Mouse (Mus musculus): ENCODE results near the gene Gabrb2. TPM values are rescaled to one million over a fixed set of nuclear protein-coding genes. Genes with fewer than 3 reads are reported as not detected.

Gabrb2 gene
- total and polyA plus RNA-seq, 2 experiments from 2014 or later: 19.0 to 50.7 TPM

- DNase-seq (ENCODE audit: low spot score) (peak; percentile 49), ATAC-seq (no peak)
- Histone ChIP-seq H3K27ac (no peak overlapping the region), H3K4me1 (ENCODE audit: insufficient read depth, low read length) (no peaks in the 10 kb centered on the region), H3K4me3 (ENCODE audit: low read length) (no peak overlapping the region), H3K27me3 (ENCODE audit: insufficient read depth, low read length) (no peaks in the 10 kb centered on the region), H3K9me3 (ENCODE audit: low read length) (no peaks in the 10 kb centered on the region), H3K4me2 (ENCODE audit: low read depth, low read length) (no peak overlapping the region), H3K36me3 (ENCODE audit: insufficient read depth, low read length) (no peaks in the 10 kb centered on the region), H3K9ac (replicated peaks; ENCODE audit: low read length) (no peak overlapping the region)
- TF ChIP-seq CTCF (IDR thresholded peaks at IDR 0.05; ENCODE audit: low read depth): no peak
- 83% methylated on average over 3 of the region's 3 CpGs for WGBS
These were observed 48.8 kb downstream of the Gabrb2 start for GRCm38 (mm10) chr11:42468381-42468780.

DNA sequence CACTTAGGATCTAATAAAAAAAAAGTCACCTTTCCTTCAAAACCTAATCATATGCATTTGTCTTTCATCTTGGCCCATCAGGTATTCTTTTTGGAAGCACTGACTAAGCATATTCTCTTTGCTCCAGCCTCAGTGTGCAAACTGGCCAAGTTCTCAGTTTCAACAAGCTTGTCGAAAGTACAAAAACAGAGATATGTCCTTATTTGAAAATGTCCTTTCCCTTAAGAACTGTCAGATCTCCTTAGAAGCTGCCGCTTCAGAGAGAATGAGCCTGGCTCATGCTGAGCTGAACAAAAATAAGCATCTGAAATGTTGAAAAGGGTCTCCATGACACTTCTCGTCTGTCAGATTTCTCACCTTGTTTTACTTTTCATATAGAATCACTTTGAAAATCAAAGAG lies 55.0 kb downstream of the Gabrb2 start:
- Histone ChIP-seq H3K27me3 (ENCODE audit: insufficient read depth, low read length) (no peaks in the 10 kb centered on the region), H3K36me3 (ENCODE audit: insufficient read depth, low read length) (no peaks in the 10 kb centered on the region), H3K9me3 (ENCODE audit: low read length) (no peaks in the 10 kb centered on the region), H3K4me2 (ENCODE audit: low read depth, low read length) (no peak overlapping the region), H3K27ac (no peak overlapping the region), H3K4me1 (ENCODE audit: insufficient read depth, low read length) (no peaks in the 10 kb centered on the region), H3K4me3 (ENCODE audit: low read length) (no peak overlapping the region), H3K9ac (replicated peaks; ENCODE audit: low read length) (no peak overlapping the region)
- ATAC-seq: no peak
- TF ChIP-seq CTCF (IDR thresholded peaks at IDR 0.05; ENCODE audit: low read depth): no peak
- DNase-seq (ENCODE audit: low spot score): no peak
- WGBS: 73% methylated on average over 3 of the region's 3 CpGs

- no peak for TF ChIP-seq CTCF (IDR thresholded peaks at IDR 0.05; ENCODE audit: low read depth)
- Histone ChIP-seq H3K4me3 (ENCODE audit: low read length) (no peak overlapping the region), H3K36me3 (ENCODE audit: insufficient read depth, low read length) (no peaks in the 10 kb centered on the region), H3K4me1 (ENCODE audit: insufficient read depth, low read length) (no peaks in the 10 kb centered on the region), H3K9ac (replicated peaks; ENCODE audit: low read length) (no peak overlapping the region), H3K9me3 (ENCODE audit: low read length) (no peaks in the 10 kb centered on the region), H3K4me2 (ENCODE audit: low read depth, low read length) (no peak overlapping the region), H3K27ac (no peak overlapping the region), H3K27me3 (ENCODE audit: insufficient read depth, low read length) (no peaks in the 10 kb centered on the region)
- DNase-seq (ENCODE audit: low spot score) (no peak), ATAC-seq (no peak)
These were observed 68.1 kb downstream of the Gabrb2 start for GRCm38 (mm10) chr11:42487625-42488024.

DNA sequence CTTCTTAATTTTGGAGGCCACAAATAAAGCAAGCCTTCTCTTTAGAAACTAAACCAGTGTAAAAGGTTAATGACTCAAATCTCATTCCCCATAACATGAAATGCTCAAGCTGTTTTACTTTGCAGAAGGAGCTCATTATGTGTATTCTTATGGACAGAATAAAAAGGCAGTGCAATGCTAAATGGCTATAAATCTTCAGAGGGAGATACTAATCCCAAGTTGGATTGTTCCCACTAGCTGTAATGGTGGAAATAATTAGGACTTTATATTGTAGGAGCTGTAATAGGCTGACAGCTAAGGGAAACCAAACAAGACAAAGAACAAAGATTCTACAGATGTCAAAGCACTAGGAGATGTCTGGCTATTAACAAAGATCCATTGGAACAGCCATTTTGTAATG lies 81.6 kb downstream of the Gabrb2 start:
- Histone ChIP-seq H3K27ac (no peak overlapping the region), H3K27me3 (ENCODE audit: insufficient read depth, low read length) (no peaks in the 10 kb centered on the region), H3K4me3 (ENCODE audit: low read length) (no peak overlapping the region), H3K4me2 (ENCODE audit: low read depth, low read length) (no peak overlapping the region), H3K4me1 (ENCODE audit: insufficient read depth, low read length) (no peaks in the 10 kb centered on the region), H3K9ac (replicated peaks; ENCODE audit: low read length) (no peak overlapping the region), H3K9me3 (ENCODE audit: low read length) (no peaks in the 10 kb centered on the region), H3K36me3 (ENCODE audit: insufficient read depth, low read length) (no peaks in the 10 kb centered on the region)
- TF ChIP-seq CTCF (IDR thresholded peaks at IDR 0.05; ENCODE audit: low read depth): no peak
- ATAC-seq: no peak
- no peak for DNase-seq (ENCODE audit: low spot score)

- DNase-seq (ENCODE audit: low spot score) (no peak), ATAC-seq (no peak)
- Histone ChIP-seq H3K9ac (replicated peaks; ENCODE audit: low read length) (no peak overlapping the region), H3K9me3 (ENCODE audit: low read length) (no peaks in the 10 kb centered on the region), H3K4me1 (ENCODE audit: insufficient read depth, low read length) (no peaks in the 10 kb centered on the region), H3K4me3 (ENCODE audit: low read length) (no peak overlapping the region), H3K36me3 (ENCODE audit: insufficient read depth, low read length) (no peaks in the 10 kb centered on the region), H3K27ac (no peak overlapping the region), H3K4me2 (ENCODE audit: low read depth, low read length) (no peak overlapping the region), H3K27me3 (ENCODE audit: insufficient read depth, low read length) (no peaks in the 10 kb centered on the region)
- TF ChIP-seq CTCF (IDR thresholded peaks at IDR 0.05; ENCODE audit: low read depth): no peak
- WGBS: 74% methylated on average over 2 of the region's 2 CpGs
These were observed 85.9 kb downstream of the Gabrb2 start for GRCm38 (mm10) chr11:42505436-42505835.

DNA sequence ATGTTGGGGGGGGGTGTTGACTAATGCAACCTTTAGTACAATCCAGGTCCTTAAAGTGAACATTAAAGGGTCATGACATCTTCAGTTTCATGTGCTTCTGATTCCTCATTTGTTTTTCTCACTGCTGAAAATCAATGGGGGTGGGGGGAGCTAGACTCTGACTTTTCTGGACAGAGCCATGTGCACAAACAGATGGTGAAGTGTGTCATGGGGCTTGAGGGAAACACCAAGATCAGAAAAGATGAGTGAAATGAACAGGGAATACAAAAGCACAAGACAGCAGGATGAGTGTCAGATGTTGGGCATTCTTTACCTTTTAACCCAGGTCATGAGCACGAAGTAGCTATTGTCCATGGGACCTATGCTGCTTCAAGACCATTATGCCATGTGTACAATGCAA lies 86.4 kb downstream of the Gabrb2 start:
- Histone ChIP-seq H3K4me2 (ENCODE audit: low read depth, low read length) (no peak overlapping the region), H3K36me3 (ENCODE audit: insufficient read depth, low read length) (no peaks in the 10 kb centered on the region), H3K4me1 (ENCODE audit: insufficient read depth, low read length) (no peaks in the 10 kb centered on the region), H3K27ac (no peak overlapping the region), H3K27me3 (ENCODE audit: insufficient read depth, low read length) (no peaks in the 10 kb centered on the region), H3K9me3 (ENCODE audit: low read length) (no peaks in the 10 kb centered on the region), H3K4me3 (ENCODE audit: low read length) (no peak overlapping the region), H3K9ac (replicated peaks; ENCODE audit: low read length) (no peak overlapping the region)
- ATAC-seq: no peak
- DNase-seq (ENCODE audit: low spot score): peak; percentile 3
- 53% methylated on average over 1 of the region's 1 CpGs for WGBS
- TF ChIP-seq CTCF (IDR thresholded peaks at IDR 0.05; ENCODE audit: low read depth): no peak

DNA sequence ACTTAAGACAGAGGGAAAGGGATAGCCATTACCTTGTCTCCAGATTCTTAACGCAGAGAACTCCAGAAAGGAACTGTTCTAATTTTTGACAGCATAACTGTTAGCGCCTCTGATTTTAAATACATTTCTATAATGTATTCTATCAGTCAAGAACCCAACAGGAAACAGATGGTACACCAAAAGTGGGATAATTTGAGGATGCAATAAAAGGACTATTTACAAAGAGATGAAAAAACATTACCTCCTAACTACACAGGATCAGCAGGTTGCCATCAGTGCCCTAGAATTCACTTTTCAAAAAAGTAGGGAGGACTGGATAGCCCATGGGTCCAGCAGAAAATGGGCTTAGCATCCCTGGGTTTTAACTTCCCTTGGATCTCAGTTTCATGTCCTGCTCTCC lies 102.4 kb downstream of the Gabrb2 start:
- no peaks in the 10 kb centered on the region for H3K4me1 ChIP-seq (ENCODE audit: insufficient read depth, low read length)
- no peak for ATAC-seq
- no peak overlapping the region for H3K4me2 ChIP-seq (ENCODE audit: low read depth, low read length)
- TF ChIP-seq CTCF (IDR thresholded peaks at IDR 0.05; ENCODE audit: low read depth): no peak
- no peaks in the 10 kb centered on the region for H3K27me3 ChIP-seq (ENCODE audit: insufficient read depth, low read length)
- no peaks in the 10 kb centered on the region for H3K9me3 ChIP-seq (ENCODE audit: low read length)
- H3K9ac ChIP-seq (replicated peaks; ENCODE audit: low read length): no peak overlapping the region
- H3K36me3 ChIP-seq (ENCODE audit: insufficient read depth, low read length): no peaks in the 10 kb centered on the region
- DNase-seq (ENCODE audit: low spot score): no peak
- no peak overlapping the region for H3K4me3 ChIP-seq (ENCODE audit: low read length)
- 77% methylated on average over 2 of the region's 2 CpGs for WGBS
- H3K27ac ChIP-seq: no peak overlapping the region

Data from hindbrain, postnatal 0 days (tissue).